Comparison of ENCODE assay signal across 8 mouse cellular contexts in the genomic region with DNA sequence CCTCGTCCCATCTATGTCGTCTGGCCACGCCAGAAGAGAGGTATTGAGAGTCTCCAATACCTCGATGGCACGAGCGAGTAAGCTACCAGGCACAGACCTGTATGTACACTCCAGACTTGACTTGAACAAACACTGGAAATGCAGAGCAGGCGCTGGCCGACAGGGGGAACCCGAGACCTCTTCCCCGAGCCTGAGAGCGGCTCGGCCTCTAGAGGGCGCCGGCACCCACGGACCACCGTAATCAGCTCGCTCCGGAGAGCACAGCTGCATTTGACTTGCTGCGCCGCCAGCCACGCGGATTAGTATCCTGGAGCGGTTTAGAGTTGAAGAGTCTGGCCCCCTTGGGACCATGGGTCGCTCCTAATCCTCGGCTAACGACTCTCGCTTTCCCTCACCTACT. TPM values are rescaled to one million over a fixed set of nuclear protein-coding genes. Genes with fewer than 3 reads are reported as not detected.
DNase-seq lines count a peak whose midpoint lies in the region; ATAC-seq lines count a peak whose summit lies in the region.

No protein-coding gene starts in this region.

- peak overlapping the region; percentile 9; the same call in 1 of the 2 replicates for H3K4me3 ChIP-seq in hindbrain, embryonic 15.5 days

- peak overlapping the region; percentile 97 for H3K4me2 ChIP-seq in hindbrain, embryonic 15.5 days

- peak; percentile 6; the same call in 1 of the 2 replicates for ATAC-seq in hindbrain, embryonic 15.5 days (ENCODE audit: low FRiP score, low read depth)

- H3K27me3 ChIP-seq in hindbrain, embryonic 15.5 days = no peaks in the 10 kb centered on the region

- peaks cover 94% of the 10 kb centered on the region for H3K4me1 ChIP-seq in hindbrain, embryonic 15.5 days (replicated peaks)

- WGBS in hindbrain, embryonic 15.5 days = under 1% methylated on average over 27 of the region's 27 CpGs

- H3K36me3 ChIP-seq in hindbrain, embryonic 15.5 days = peaks cover 2% of the 10 kb centered on the region; the same call in 1 of the 2 replicates

- no peaks in the 10 kb centered on the region for H3K9me3 ChIP-seq in hindbrain, embryonic 15.5 days

- peak; percentile 90 for DNase-seq in R1 (ENCODE audit: low read depth, low spot score)
- peak; percentile 93 to 98 for DNase-seq in cerebellum, postnatal 36 days
- DNase-seq in frontal cortex, postnatal 36 days (ENCODE audit: low spot score in 2 of 2) = peak; percentile 97 to 98
- DNase-seq in left cerebral cortex, adult 11 months (ENCODE audit: low spot score) = peak; percentile 88
- DNase-seq in lung, postnatal 36 days = peak; percentile 97
- DNase-seq in retina, embryonic 14.5 days (ENCODE audit: low spot score) = peak; percentile 97
- DNase-seq in thymus, postnatal 36 days = peak; percentile 89 to 95

- peak overlapping the region; percentile 99 for H3K27ac ChIP-seq in hindbrain, embryonic 15.5 days (replicated peaks)

- peak overlapping the region; percentile 41 for H3K9ac ChIP-seq in hindbrain, embryonic 15.5 days

RNA-seq across cellular contexts. Expression of a gene that starts 2.0 kb away (rescaled TPM):
- polyA plus RNA-seq in hindbrain, embryonic 15.5 days (2015; fragmentation: Nextera tagmentation; extraction: Ambion mirVana) = 20.7 and 24.4 TPM in 2 replicates

RNA-seq across cellular contexts. Expression of a gene that starts 9.4 kb away (rescaled TPM):
- 56.2 and 64.8 TPM in 2 replicates for polyA plus RNA-seq in hindbrain, embryonic 15.5 days (2015; fragmentation: Nextera tagmentation; extraction: Ambion mirVana)

RNA-seq across cellular contexts. Expression of a gene that starts 11.3 kb away (rescaled TPM):
- polyA plus RNA-seq in hindbrain, embryonic 15.5 days (2015; fragmentation: Nextera tagmentation; extraction: Ambion mirVana) = 2.5 and 2.9 TPM in 2 replicates

RNA-seq across cellular contexts. Expression of a gene that starts 21.5 kb away (rescaled TPM):
- 161 and 194 TPM in 2 replicates for polyA plus RNA-seq in hindbrain, embryonic 15.5 days (2015; fragmentation: Nextera tagmentation; extraction: Ambion mirVana)

Comparison
In these comparisons a context has a peak if more than half of its experiments do, and no peak if none do; other contexts are left out.
1. Peak in every context shown above with its lines: DNase-seq, ATAC-seq, H3K4me3 ChIP-seq and H3K27ac ChIP-seq.